Mouse (Mus musculus): ENCODE measurements around the gene Ugt1a10.

The Ugt1a10 gene

DNA sequence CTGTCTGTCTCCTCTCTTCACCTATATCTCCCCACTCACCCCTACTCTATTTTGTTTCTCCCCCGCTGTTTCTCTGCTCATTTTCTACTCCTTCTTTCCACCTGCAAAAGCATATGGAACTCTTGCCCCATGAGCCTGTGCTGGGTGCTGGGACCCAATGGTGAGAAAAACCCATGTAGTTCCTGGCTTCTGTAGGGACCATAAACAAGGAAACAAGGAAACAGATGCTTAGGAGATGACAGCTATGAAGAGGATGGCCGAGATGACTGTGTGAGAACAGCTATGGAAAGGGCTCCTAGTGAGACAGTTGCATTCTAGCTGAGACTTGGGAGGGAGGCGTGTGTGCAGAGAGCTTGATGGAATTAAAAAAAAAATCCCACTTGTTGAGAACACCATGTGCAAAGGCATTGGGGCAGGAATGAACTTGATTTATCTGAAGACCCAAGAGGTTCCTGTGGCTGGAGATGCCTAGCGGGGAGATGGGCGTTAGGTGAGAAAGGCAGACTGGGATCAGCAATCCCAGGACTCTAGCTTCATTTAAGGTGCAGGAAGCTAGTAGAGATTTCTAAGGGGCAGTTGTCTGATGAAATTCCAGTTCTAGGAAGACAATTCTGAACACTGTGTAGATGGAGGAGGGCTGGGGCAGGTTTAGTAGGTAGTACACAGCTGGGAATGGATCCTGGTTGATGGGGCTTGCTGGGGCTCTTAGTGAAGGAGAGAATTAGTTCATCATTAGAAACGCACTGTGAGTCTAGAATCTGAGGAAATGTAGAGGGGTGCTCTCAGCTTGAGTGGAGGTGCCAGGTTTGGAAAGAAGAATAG, 176.0 kb downstream of the Ugt1a10 start:
- DNase-seq (ENCODE audit: low spot score in 2 of 2): no peak

DNA sequence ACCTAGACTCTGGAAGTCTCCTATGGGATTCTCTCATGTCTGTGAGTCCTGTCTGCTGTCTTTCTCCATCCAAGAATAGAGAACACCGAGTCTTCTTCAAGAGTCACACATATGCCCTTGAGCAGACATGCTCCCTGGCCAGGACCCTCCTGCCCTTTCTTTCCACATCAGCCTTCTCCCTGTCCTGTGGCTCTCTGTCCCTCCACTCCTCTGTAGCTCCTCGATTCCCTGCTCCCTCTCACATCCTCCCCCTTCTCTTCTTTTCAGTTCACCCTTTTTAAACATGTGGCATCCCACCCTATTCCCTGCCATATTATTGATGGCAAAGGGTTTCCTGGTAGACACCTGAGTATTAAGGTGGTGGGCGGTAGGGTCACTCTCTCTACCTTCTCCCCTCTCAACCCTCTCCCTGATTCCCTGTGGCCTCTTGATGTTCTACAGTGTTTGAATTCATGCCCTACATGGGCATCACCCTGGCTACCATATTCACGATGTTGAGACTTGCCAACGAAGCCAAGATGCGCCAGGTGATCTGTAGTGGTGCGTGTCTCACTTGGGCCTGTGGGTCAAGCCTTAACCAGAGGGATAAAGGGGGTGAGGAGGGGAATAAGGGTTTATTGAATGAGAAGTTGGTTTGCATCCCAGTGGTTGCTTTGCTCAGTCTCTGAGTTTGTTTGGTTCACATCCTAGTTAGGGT, 176.8 kb downstream of the Ugt1a10 start:
- no peak for DNase-seq (ENCODE audit: low spot score in 2 of 2)

DNA sequence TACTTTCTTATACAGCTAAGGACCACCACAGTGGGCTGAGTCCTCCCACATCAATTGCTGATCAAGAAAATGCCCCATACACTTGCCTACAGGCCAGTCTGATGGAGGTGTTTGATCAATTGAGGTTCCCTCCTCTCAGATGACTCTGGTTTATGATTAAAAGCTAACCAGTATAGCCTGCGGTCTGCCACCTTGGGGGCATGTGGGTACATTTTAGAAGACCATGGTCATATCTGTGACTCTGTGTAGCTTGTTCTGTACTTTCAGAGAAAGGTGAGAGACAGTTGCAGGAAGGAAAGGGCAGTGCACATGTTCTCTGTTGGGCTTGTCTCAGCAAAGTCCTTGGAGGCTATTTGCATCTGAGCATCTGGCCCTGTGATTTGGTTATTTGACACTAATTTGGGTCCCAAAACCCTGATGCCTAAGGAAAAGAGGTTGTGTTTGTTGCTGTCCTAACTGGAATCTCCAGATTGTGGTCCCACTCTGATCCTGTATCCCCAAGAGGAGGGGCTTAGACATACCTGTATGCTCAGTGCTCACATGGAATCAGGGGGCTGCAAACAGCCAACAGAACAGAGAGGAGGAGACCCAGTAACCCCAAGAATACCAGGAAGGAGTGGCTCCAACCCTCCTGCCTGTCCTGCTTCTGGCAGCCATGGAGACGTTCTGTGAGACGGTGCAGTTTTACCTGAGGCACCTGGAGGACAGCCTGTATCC, 177.6 kb downstream of the Ugt1a10 start:
- DNase-seq (ENCODE audit: low spot score in 2 of 2): no peak

DNA sequence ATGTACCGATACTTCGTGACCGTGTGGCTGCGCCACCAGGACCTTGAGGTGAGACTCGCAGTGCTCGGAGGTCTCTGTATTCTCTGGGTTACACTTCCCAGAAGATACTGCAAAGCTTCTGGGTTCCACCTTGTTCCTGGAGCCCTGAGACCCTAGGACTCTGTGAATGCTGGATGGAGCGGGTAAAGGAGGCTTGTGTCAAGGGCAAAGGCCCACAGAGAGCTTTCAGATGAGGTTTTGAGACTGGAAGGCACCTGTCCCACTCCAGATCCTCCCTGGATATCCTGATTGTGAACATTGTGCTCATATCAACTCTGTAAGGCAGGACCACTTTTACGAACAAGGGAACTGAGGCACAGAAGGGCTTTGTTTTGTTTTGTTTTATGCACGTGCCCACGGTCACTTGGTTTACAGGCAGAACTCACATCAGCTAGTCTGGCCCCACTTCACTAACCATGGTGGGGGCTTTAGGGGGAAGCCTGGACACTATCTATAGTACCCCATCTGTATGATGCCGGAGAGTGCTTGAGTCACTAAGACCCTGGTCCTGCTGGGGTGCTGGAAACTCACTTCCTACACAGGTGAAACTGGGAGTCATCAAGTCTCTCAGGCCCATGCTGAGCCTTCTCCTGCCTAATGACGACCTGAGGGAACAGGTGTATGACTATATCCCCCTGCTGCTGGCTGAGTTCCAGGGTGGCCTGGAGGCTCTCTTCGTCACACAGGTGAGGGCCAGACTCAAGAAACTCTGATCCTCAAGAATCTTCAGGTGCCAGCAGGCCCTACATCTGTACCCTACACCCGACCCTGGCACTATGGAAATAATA, 178.4 kb downstream of the Ugt1a10 start:
- no peak for DNase-seq (ENCODE audit: low spot score in 2 of 2)

DNA sequence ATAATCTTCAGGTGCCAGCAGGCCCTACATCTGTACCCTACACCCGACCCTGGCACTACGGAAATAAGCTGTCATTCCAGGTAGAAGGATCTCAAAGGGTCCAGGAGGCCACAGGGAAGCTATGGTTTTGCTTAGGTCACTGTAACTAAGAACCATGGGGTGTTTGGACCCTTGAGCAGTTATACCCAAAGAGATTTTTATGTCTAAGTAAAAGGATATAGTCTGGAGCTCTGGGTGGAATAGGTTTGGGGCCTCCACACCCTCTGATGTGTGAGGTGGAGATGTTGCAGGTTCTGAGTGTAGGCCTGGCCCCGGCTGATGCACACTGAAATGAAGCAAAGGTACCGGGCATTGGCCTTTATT, 179.0 kb downstream of the Ugt1a10 start:
- DNase-seq (ENCODE audit: low spot score in 2 of 2): no peak

DNA sequence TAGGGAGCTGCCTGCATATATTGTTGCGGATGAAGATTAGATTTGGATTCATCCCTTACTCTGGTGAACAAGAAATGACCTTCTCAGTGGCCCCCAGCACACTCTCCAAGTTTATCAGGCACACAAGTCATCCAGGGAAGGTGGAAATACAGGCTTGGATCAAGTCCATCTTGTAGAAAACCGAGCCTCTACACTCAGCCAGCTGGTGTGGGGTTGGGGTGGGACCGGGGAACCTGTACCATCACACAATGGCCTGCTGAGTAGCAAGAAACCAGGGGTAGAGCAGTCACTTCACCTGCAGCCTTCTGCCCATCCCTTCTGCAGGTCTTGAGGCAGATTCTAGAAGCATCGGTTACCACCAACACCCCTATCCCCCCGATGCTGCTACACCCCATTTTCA, 179.5 kb downstream of the Ugt1a10 start:
- DNase-seq (ENCODE audit: low spot score in 2 of 2): no peak

DNA sequence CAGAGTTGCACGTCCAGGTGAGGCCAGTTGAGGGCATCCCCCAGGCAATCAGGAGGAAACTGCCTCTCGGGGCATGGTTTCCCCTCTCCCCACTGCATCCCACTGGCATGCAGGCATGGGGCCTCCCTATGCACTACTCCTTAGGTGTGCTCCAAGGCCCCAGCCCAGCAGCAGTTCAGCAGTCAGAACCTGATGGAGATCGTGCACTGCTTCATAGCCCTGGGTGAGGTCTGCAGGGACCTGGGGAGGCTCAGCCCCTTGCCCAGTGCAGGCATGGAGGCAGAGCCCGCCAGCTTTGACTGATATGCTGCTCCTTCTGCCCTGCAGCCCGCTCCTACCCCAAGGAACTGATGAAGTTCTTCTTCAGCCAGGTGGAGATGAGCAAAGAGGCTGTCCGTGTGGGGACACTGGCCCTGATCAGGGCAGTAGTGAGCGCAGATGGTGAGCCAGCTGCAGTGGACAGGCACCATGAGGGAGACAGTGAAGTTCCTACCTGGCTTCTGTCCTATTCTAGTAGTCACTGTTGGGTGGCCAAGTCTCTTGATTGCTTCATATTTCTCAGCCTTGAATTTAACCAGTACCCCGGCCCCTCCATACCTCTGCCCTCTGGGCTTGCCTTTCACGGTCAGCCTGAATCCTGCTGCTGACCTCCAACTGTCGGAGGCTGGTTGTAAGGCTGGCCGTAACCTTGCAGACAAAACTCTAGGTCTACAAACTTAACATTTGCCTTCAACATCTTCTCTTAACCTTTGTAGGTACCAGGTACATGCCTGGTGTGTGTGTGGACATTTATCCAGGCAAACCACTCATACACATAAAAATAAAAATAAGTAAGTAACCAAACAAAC, 180.1 kb downstream of the Ugt1a10 start:
- DNase-seq (ENCODE audit: low spot score in 2 of 2): no peak

DNA sequence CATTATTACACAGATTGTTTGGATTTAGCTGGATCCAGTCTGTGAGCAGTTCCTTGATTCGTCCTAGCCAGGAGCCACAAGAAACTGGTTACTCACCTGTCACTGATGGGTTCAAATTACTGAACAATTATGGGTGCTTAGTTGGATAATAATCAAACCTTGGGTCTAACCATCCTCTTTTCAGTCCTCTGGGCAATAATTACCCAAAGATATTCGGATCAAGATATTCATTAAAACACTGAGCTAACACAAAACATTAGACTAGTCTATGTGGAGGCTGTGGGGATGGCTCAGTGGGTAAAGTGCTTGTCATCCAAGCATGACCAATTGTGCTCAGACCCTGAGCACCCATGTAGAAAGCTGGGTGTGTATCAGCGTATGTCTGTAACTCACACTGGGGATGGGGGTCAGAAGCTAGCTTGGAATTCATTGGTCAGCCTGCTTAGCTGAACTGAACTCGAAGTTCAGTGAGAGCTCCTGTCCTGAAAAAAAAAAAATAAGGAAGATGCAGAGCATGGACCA, 180.8 kb downstream of the Ugt1a10 start:
- DNase-seq (ENCODE audit: low spot score in 2 of 2): no peak

DNA sequence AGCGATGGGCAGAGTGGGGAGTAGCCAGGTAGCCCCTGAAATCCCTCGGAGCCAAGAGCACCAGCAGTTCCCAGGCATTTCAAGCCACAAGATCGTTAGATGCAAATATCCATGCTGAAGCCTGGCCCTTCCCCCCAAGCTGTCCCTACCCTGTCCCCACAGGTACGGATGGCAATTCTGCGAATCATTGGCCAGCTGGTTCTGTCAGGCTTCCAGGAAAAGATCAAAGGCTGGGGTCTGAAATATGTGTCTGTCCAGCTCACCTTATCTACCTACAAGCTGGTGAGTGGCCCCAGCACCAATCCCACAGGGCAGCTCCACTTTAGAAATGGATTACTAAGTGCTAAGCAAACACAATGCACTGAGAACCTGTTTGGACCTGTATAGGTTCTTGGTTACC, 182.1 kb downstream of the Ugt1a10 start:
- no peak for DNase-seq (ENCODE audit: low spot score in 2 of 2)

DNA sequence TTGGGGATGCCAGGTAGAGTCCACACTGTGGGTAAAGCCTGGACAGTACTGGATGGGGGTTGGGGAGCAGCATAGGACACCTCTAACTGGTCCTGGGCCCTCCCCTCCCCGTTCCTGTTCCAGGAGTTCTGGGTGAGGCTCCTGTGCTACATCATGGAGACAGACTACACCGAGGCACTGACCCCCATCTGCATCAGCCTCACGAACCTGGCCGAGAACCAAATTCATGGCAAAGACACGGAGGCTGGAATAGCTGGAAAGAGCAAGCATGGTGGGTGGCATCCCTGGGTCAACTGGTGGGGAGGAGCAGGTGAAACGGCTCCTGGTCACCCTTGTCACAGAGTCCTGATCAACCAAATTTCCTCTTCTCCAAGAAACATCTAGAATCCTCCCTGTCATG, 183.6 kb downstream of the Ugt1a10 start:
- DNase-seq (ENCODE audit: low spot score in 2 of 2): no peak

DNA sequence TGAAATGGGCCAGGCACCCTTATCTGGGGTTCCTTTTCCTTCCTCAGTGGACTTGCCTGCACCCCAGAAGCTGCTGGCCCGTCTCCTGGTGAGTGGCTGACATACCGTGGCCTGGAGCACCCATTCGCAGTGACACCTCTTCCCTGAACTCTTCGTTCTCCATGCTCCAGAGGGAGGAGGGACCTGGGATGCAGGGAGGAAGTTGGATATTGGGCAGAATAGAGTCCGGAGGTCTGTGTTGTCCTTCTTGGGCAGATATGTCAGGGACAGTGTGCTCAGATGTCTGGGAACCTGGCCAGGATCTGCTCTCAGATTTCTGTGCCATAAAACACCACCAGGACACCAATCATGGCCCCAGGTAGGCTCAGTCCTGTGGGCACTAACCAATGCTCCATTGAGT, 184.9 kb downstream of the Ugt1a10 start:
- no peak for DNase-seq (ENCODE audit: low spot score in 2 of 2)

DNA sequence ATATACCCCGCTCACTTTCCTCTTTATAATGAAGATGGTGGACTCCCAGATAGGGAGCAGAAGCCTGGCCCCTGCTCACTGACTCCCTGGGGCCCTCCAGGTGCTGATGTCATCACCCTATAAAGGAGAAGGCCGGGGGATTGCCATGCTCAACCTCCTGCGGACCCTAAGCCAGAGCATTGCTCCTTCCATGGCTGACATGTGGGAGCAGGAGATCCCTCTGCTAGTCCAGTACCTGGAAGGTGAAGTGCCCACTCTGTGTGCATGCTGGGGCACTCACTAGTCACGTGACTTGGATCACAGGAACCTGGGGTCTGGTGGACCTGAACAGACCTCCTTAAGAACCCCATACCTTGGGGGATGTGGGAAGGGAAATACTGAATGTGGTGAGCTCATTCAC, 185.4 kb downstream of the Ugt1a10 start:
- no peak for DNase-seq (ENCODE audit: low spot score in 2 of 2)

DNA sequence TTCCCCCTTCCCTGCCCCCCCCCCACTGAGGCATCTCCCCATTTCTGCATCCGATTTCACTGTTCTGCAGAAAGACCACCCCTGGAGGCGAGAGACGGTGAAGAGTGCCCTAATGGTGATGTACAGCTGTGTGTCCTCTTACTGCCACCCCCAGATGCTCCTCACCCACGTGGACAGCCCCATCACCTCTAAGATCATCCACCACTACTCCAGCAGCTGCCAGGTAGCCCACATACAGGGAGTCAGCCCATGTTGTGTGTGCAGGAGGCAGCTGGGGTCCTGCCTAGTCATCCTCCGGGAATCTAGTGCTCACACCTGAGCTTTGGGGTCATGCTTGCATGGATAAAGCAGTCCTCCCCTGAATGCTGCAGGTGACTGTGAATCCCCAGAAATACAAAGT, 188.7 kb downstream of the Ugt1a10 start:
- DNase-seq (ENCODE audit: low spot score in 2 of 2): no peak

DNA sequence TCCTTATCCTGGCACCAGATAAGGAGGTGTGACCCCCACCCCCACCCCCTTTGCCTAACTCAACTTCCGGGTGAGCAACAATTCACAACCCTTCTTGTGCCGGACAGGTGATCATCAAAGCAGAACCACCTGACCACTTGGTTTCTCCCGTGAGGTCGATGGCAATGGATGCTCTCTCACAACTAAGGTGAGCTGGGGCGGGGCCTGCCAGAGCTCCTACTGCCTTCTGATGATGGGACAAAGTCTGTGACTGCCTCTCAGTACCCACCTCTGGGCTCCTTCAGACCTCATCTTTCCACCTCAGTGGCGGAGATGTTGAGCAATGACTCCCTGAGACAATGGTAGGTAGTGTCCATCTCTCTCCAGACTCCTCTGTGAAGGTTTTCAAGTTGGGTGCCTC, 190.7 kb downstream of the Ugt1a10 start:
- DNase-seq (ENCODE audit: low spot score in 2 of 2): no peak

DNA sequence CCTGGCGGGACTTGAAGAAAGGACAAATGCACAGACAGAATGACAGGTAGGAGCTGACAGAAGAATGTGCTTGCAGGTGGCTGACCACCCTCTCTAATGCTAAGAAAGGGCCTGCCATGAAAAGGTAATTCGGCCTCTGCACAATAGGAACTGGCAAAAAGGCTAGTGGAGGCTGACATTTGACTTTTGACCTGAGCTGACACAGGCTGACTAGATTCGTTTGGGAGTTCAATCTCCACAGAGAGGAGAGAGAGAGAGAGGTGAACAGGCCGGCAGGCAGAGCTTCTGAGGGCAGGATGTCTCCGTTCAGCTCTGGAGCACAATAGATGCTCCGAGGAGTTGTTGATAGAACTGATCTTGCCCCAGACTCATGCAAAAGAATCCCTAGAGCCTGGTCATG, 191.2 kb downstream of the Ugt1a10 start:
- no peak for DNase-seq (ENCODE audit: low spot score in 2 of 2)

DNA sequence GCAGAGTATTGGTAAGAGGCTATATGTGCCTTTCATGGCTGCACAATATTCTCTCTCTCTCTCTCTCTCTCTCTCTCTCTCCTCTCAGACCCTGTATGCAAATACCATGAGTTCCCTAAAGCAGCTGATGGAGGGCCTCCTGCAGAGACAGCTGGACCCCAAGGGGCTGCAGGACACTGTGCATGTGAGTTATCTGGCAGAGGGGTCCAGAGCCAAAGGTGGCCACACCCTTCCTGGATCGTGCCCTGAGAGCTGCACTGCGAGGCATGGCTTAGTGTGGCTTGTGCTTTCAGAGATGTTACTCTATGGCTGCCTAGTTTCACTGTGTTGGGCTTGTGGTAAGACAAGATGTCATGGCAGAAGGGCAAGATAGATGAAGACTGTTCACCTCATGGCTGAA, 192.5 kb downstream of the Ugt1a10 start:
- DNase-seq (ENCODE audit: low spot score in 2 of 2): no peak

DNA sequence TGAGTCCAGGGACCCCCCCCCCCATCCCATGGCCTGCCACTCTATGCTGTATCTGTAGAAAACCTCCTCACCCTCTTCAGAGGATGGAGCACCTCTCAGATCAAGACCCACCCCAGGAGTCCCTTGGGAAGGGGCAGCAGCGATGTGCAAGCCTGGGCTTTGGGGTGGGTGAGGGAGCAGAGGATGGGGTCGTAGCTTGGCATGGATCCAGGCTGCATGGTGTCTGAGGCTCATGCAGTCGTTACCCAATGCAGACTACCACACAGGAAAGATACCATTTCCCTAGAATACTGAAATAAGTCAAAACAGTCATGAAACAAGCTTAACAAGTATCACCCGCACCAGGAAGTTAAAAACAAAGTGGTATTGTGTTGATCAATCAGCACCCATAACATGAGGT, 193.5 kb downstream of the Ugt1a10 start:
- no peak for DNase-seq (ENCODE audit: low spot score in 2 of 2)

DNA sequence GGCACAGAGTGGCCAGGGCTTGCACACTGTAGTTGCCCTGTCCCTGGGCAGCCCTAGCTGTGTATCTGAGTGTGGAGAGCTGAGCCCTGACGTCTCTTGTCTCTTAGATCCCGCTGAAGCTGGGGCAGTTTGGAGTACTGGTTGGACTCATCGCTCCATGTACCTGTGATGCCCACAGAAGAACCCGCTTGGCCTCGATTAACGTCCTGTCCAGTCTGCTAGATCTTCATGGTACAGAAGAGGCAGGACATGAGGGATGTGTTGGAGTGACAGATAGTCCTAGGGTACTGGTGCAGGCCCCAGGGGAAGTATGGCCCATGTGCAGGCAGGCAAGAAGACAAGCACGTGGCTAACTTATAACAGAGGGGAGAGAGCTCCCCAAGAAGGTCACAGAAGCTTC, 194.4 kb downstream of the Ugt1a10 start:
- no peak for DNase-seq (ENCODE audit: low spot score in 2 of 2)

DNA sequence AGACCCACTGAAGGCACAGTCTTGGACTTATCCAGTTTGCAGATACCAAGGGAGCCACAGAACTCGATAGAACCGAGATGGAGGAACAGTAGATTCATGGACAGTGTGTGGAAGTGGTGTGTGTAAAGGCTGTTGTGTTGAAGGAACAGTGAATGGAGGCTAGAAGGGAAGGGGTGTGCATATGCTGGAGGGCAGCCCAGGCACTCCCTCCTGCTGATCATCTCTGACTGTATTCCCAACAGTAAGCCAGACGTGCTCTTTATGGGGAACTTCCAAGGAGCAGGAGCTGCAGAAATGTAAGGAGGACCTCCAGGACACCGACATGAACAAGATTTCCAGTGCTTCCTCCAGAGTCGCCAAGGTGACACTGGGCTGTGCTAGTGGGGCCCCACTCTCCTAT, 194.8 kb downstream of the Ugt1a10 start:
- DNase-seq (ENCODE audit: low spot score in 2 of 2): no peak

DNA sequence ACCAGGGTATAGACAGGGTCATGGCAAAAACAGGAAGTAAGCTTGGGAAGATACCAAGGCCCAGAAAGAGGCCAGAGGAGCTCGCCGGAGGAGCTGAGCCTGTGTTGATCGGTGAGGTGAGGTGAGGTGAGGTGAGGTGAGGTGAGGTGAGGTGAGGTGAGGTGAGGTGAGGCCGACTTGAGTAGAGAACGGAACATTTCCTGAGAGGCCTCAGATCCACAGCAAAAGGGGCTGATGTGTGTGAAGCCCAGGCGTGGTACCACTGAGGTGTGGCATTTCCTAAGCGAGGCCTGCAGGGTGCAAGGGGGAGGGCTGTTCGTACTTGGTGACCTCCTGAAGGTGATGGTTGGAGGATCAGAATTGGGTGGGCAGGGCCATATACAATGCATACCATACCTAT, 197.9 kb downstream of the Ugt1a10 start:
- no peak for DNase-seq (ENCODE audit: low spot score in 2 of 2)

DNA sequence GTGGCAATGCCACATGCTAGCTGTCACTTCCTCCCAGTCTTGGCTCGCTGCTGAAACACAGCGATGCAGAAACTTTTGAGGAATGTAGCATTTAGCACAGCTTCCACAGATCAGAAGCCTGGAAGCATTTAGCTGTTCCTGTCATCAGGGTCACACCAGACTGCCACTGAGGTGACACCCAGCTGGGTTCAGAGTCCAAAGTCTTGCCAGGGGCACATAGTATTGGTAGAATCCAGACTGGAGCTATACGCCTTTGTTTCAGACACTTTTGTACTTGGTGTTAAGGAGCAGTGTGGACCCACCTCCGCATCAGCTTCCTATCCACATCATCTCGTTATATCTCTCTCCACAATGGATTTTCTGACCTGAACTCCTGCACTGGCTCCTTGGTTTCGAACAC, 198.4 kb downstream of the Ugt1a10 start:
- DNase-seq (ENCODE audit: low spot score in 2 of 2): no peak

Data from right cerebral cortex, postnatal 36 days (tissue).